ENCODE assay signal across 8 mouse cellular contexts in the genomic region with DNA sequence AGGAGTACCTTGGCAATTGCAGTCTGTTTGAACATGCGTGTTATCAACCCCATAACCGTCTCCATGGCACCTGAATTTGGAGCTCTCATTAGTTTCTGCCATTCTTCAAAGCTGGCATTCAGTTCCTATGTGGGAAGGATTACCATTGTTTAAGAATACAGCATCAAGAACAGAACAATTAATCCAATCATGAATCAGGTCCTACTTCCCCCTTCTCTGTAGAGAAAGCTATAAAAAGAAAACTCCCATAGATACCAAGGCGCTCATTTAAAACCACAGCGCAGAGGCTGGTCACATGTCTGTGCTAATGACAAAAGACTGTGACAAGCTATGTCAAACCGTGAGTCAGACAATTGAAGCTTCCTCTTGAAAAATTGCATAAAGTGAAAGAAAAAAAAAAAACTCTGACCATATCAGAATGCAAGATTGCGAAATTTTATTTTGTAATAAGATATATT.
DNase-seq lines count a peak whose midpoint lies in the region; ATAC-seq and TF ChIP-seq lines count a peak whose summit lies in the region.
"Had no signal": no experiment of that assay in that cellular context is flagged by ENCODE, and none has a peak within 500 bp of the region (broad histone marks: within the 10 kb centered on the region; RNA-seq: fewer than 3 reads in every experiment).

No protein-coding gene starts in this region.

- WGBS in liver, adult 2 months, result 83% methylated on average over 6 of the region's 6 CpGs

- no peak for TF ChIP-seq POLR2A in liver, adult 2 months (IDR thresholded peaks at IDR 0.05; ENCODE audit: extremely low read depth, insufficient read depth, low read length)
- TF ChIP-seq POLR2A in CH12.LX (IDR thresholded peaks at IDR 0.05; ENCODE audit: low read depth, low read length), result no peak

- H3K27me3 ChIP-seq in liver, adult 2 months (ENCODE audit: control insufficient read depth, insufficient read depth, low read length), result no peaks in the 10 kb centered on the region
- no peaks in the 10 kb centered on the region for H3K27me3 ChIP-seq in CH12.LX (replicated peaks)
- H3K27me3 ChIP-seq: intestine, embryonic 15.5 days had no signal

- in situ Hi-C loops in CH12.LX (cut with MboI; ENCODE audit: low pct_ligation_motif_present, low pct_unique_long_range_greater_than_20kb, low sequenced_read_pairs), result no loop called here

- no peak for TF ChIP-seq CTCF in liver, adult 2 months (IDR thresholded peaks at IDR 0.05; ENCODE audit: low read depth, low read length)
- no peak for TF ChIP-seq CTCF in CH12.LX (conservative IDR thresholded peaks at IDR 0.05 in 1 of 2, IDR thresholded peaks at IDR 0.05 in 1 of 2; ENCODE audit: low read depth in 2 of 2, low read length in 2 of 2)

- H3K9me3 ChIP-seq in CH12.LX (replicated peaks; ENCODE audit: low read length), result no peaks in the 10 kb centered on the region
- H3K9me3 ChIP-seq: intestine, embryonic 15.5 days had no signal

- TF ChIP-seq RAD21 in CH12.LX (IDR thresholded peaks at IDR 0.05; ENCODE audit: low read depth, low read length), result no peak

- H3K79me2 ChIP-seq in liver, adult 2 months (ENCODE audit: control insufficient read depth, insufficient read depth, low read length), result no peaks in the 10 kb centered on the region
- H3K79me2 ChIP-seq in CH12.LX (replicated peaks; ENCODE audit: control insufficient read depth, extremely low read depth, insufficient read depth, poor library complexity, severe bottlenecking), result no peaks in the 10 kb centered on the region

- H3K27ac ChIP-seq in liver, adult 2 months (replicated peaks; ENCODE audit: insufficient read depth, low read depth, low read length), result no peak overlapping the region
- H3K27ac ChIP-seq in CH12.LX (ENCODE audit: insufficient read depth, low read depth), result no peak overlapping the region
- H3K27ac ChIP-seq: intestine, embryonic 15.5 days had no signal

- H3K4me3 ChIP-seq in liver, adult 2 months (ENCODE audit: insufficient read depth, low read depth, low read length), result no peak overlapping the region
- H3K4me3 ChIP-seq in CH12.LX (replicated peaks in 1 of 3; ENCODE audit: low read depth in 2 of 3, low read length in 2 of 3, poor library complexity in 1 of 3), result no peak overlapping the region
- H3K4me3 ChIP-seq: intestine, embryonic 15.5 days had no signal

- peaks cover 2% of the 10 kb centered on the region; the same call in 1 of the 2 replicates for H3K4me1 ChIP-seq in liver, adult 2 months (ENCODE audit: control insufficient read depth, insufficient read depth, low read length)
- H3K4me1 ChIP-seq in CH12.LX (ENCODE audit: control insufficient read depth in 1 of 2, insufficient read depth in 2 of 2), result peaks cover 0 to 4% of the 10 kb centered on the region in 2 experiments; a peak in 1 of 4 replicates
- H3K4me1 ChIP-seq: intestine, embryonic 15.5 days had no signal

- no peak overlapping the region for H3K9ac ChIP-seq in liver, adult 2 months (ENCODE audit: low read depth, low read length)
- H3K9ac ChIP-seq in CH12.LX (ENCODE audit: insufficient read depth, low read depth), result no peak overlapping the region
- H3K9ac ChIP-seq: intestine, embryonic 15.5 days had no signal

- dilution Hi-C loops in CH12.LX (cut with MboI; ENCODE audit: extremely low pct_ligation_motif_present, extremely low pct_unique_long_range_greater_than_20kb, low sequenced_read_pairs), result no loop called here

- ATAC-seq in megakaryocyte, adult 5-6 weeks (ENCODE audit: poor library complexity, severe bottlenecking), result peak; percentile 93
- ATAC-seq: intestine, embryonic 15.5 days had no signal

- peak; percentile 37 for DNase-seq in liver, adult 2 months (ENCODE audit: extremely low read depth, low read depth, low spot score)
- no peak for DNase-seq in liver
- DNase-seq in CH12.LX (ENCODE audit: extremely low read depth), result peak; percentile 37
- peak; percentile 36 for DNase-seq in c-Kit-positive CD71-negative TER-119-negative erythroid progenitor cells, embryonic 14.5 days (ENCODE audit: low read depth)
- DNase-seq in kidney, postnatal 25 days, result no peak
- no peak for DNase-seq in cerebellum, adult 9-10 months

- H3K4me2 ChIP-seq in CH12.LX (ENCODE audit: insufficient read depth, low read depth, poor library complexity, severe bottlenecking), result no peak overlapping the region
- H3K4me2 ChIP-seq: intestine, embryonic 15.5 days had no signal

- TF ChIP-seq EP300 in CH12.LX (IDR thresholded peaks at IDR 0.05; ENCODE audit: low read length), result no peak

- no peaks in the 10 kb centered on the region for H3K36me3 ChIP-seq in liver, adult 2 months (ENCODE audit: control insufficient read depth, insufficient read depth, low read length)
- H3K36me3 ChIP-seq in CH12.LX (replicated peaks in 1 of 2; ENCODE audit: control insufficient read depth in 1 of 2, insufficient read depth in 1 of 2, low read length in 1 of 2), result peaks cover 9 to 23% of the 10 kb centered on the region in 2 experiments
- H3K36me3 ChIP-seq: intestine, embryonic 15.5 days had no signal

TF ChIP-seq in CH12.LX, 34 proteins besides CTCF, POLR2A, EP300 and RAD21:
- TF ChIP-seq PAX5 (IDR thresholded peaks at IDR 0.05; ENCODE audit: low read length) (no peak), ETS1 (conservative IDR thresholded peaks at IDR 0.05; ENCODE audit: low read depth, low read length) (no peak), NELFE (IDR thresholded peaks at IDR 0.05; ENCODE audit: low read depth, low read length) (no peak), KAT2A (IDR thresholded peaks at IDR 0.05; ENCODE audit: insufficient replicate concordance, low read length) (no peak), SIN3A (IDR thresholded peaks at IDR 0.05; ENCODE audit: low read length) (no peak), POLR2AphosphoS2 (IDR thresholded peaks at IDR 0.05; ENCODE audit: low read depth, low read length) (no peak), USF2 (conservative IDR thresholded peaks at IDR 0.05; ENCODE audit: low read depth, low read length) (no peak), ZNF384 (IDR thresholded peaks at IDR 0.05; ENCODE audit: low read depth, low read length) (no peak), MXI1 (IDR thresholded peaks at IDR 0.05; ENCODE audit: low read depth, low read length) (no peak), ELF1 (IDR thresholded peaks at IDR 0.05; ENCODE audit: low read depth, low read length) (no peak), JUND (conservative IDR thresholded peaks at IDR 0.05; ENCODE audit: low read depth, low read length) (no peak), SMC3 (IDR thresholded peaks at IDR 0.05; ENCODE audit: low read depth, low read length) (no peak), MEF2A (IDR thresholded peaks at IDR 0.05; ENCODE audit: borderline replicate concordance, low read depth, low read length) (no peak), E2F4 (IDR thresholded peaks at IDR 0.05; ENCODE audit: insufficient replicate concordance, low read depth, low read length) (no peak), RCOR1 (conservative IDR thresholded peaks at IDR 0.05; ENCODE audit: low read depth, low read length) (no peak), USF1 (IDR thresholded peaks at IDR 0.05; ENCODE audit: low read depth, low read length) (no peak), HCFC1 (IDR thresholded peaks at IDR 0.05; ENCODE audit: low read depth, low read length) (no peak), NRF1 (IDR thresholded peaks at IDR 0.05; ENCODE audit: low read depth, low read length) (no peak)

Comparison
In these comparisons a context has a peak if more than half of its experiments do, and no peak if none do; other contexts are left out.
1. DNase-seq: peak in liver, adult 2 months (single experiment), CH12.LX (single experiment) and c-Kit-positive CD71-negative TER-119-negative erythroid progenitor cells, embryonic 14.5 days (single experiment); none in liver (single experiment), kidney, postnatal 25 days (0 of 2) and cerebellum, adult 9-10 months (single experiment).